Mouse (Mus musculus) kidney, postnatal 0 days (tissue): Measurements from ENCODE around the gene Rps9. TPM values are rescaled to one million over a fixed set of nuclear protein-coding genes. Genes with fewer than 3 reads are reported as not detected.
"Not testable (repeated sequence)": the region's sequence is repeated elsewhere in the genome, so short reads cannot be mapped to it uniquely, and the experiment has no call there.

Source experiments
- ATAC-seq: fragments of 200-750 bp; cut with Nextera tagmentation; replicated peaks from 2 replicates; pipeline ENCODE4 v1.8.0; 2017; ENCODE audit warnings: low read depth, moderate number of reproducible peaks, moderate TSS enrichment, moderate library complexity; ENCODE audit not compliant: low FRiP score
- DNase-seq: peaks from one replicate; pipeline ENCODE4 v3.0.0-alpha.2; 2016; ENCODE audit warnings: low spot score
- H3K27ac ChIP-seq: fragments of 300-500 bp; sonication (generic); 2 replicates; pipeline ENCODE4 v1.5.1; 2014; ENCODE audit warnings: mild to moderate bottlenecking
- H3K27me3 ChIP-seq: fragments of 300-500 bp; sonication (generic); 2 replicates; pipeline ENCODE4 v1.6.1; 2014; ENCODE audit warnings: low read length, mixed read lengths; ENCODE audit not compliant: insufficient read depth
- H3K36me3 ChIP-seq: fragments of 300-500 bp; sonication (generic); 2 replicates; pipeline ENCODE4 v1.6.1; 2014; ENCODE audit warnings: low read length, mixed read lengths; ENCODE audit not compliant: insufficient read depth
- H3K4me1 ChIP-seq: fragments of 300-500 bp; sonication (generic); replicated peaks from 2 replicates; pipeline ENCODE4 v1.6.1; 2014; ENCODE audit warnings: antibody characterized with exemption, low read length, mixed read lengths; ENCODE audit not compliant: insufficient read depth
- H3K4me2 ChIP-seq: fragments of 300-500 bp; sonication (generic); 2 replicates; pipeline ENCODE4 v1.6.1; 2014; ENCODE audit warnings: mild to moderate bottlenecking, low read length, moderate library complexity, mixed read lengths
- H3K4me3 ChIP-seq: fragments of 300-500 bp; sonication (generic); replicated peaks from 2 replicates; pipeline ENCODE4 v1.5.1; 2014; ENCODE audit warnings: low read depth, low read length
- H3K9ac ChIP-seq: fragments of 300-500 bp; sonication (generic); 2 replicates; pipeline ENCODE4 v1.6.1; 2014; ENCODE audit warnings: low read depth, low read length
- H3K9me3 ChIP-seq: fragments of 300-500 bp; sonication (generic); replicated peaks from 2 replicates; pipeline ENCODE4 v1.6.1; 2016; ENCODE audit warnings: low read length, inconsistent platforms, mixed read lengths
- CTCF ChIP-seq: IDR thresholded peaks from 2 replicates; pipeline ENCODE4 v1.5.1; 2016; ENCODE audit warnings: antibody characterized with exemption, low read depth, mild to moderate bottlenecking, moderate library complexity
- WGBS: fragments of 180-500 bp; shearing (Covaris S2); extraction: QIAGEN DNeasy Blood & Tissue Kit; methylation state at CpG from one replicate; pipeline ENCODE4 v1.1.7; 2014; 5-methylcytosine and 5-hydroxymethylcytosine counted together
- polyA plus RNA-seq: library from polyadenylated mRNA; unstranded; fragments of >200 nt; fragmentation: Nextera tagmentation; extraction: Ambion mirVana; gene quantifications from 2 replicates; pipeline ENCODE4 v1.2.1, GENCODE M21; 2015

Rps9 gene
- polyA plus RNA-seq, 1 experiment from 2014 or later: 1,624 TPM

- ATAC-seq (peak; percentile 51), DNase-seq (peak; percentile 98)
- no peaks in the 10 kb centered on the region for H3K9me3 ChIP-seq
- peaks cover 17% of the 10 kb centered on the region for H3K4me1 ChIP-seq
- H3K27ac ChIP-seq: peak overlapping the region; percentile 95
- under 1% methylated on average over 52 of the region's 55 CpGs for WGBS
- no peak for TF ChIP-seq CTCF
- H3K36me3 ChIP-seq: peaks cover 20% of the 10 kb centered on the region
- H3K9ac ChIP-seq: peak overlapping the region; percentile 89
- no peaks in the 10 kb centered on the region for H3K27me3 ChIP-seq
- peak overlapping the region; percentile 94 for H3K4me2 ChIP-seq
- peak overlapping the region; percentile 81 for H3K4me3 ChIP-seq
Observed at GRCm38 (mm10) chr7:3694076-3694948, 9.5 kb upstream of the Rps9 start.

- Histone ChIP-seq H3K4me2 (peak overlapping the region; percentile 94), H3K4me3 (peak overlapping the region; percentile 81), H3K27ac (peak overlapping the region; percentile 95), H3K36me3 (peaks cover 23% of the 10 kb centered on the region), H3K4me1 (peaks cover 17% of the 10 kb centered on the region), H3K9ac (peak overlapping the region; percentile 89)
- 2% methylated on average over 9 of the region's 9 CpGs for WGBS
- not testable (repeated sequence) for H3K27me3 ChIP-seq, DNase-seq, H3K9me3 ChIP-seq, ATAC-seq
Observed at GRCm38 (mm10) chr7:3694949-3695305, 8.9 kb upstream of the Rps9 start.

GRCm38 (mm10) chr7:3698471-3698870 lies 5.3 kb upstream of the Rps9 start:
- H3K27me3 ChIP-seq: no peaks in the 10 kb centered on the region
- H3K9ac ChIP-seq: no peak overlapping the region
- H3K4me1 ChIP-seq: peaks cover 8% of the 10 kb centered on the region; the same call in 1 of the 2 replicates
- no peak for DNase-seq
- peaks cover 30% of the 10 kb centered on the region for H3K36me3 ChIP-seq
- 93% methylated on average over 6 of the region's 6 CpGs for WGBS
- no peak overlapping the region for H3K4me3 ChIP-seq
- ATAC-seq: no peak
- no peak for TF ChIP-seq CTCF
- no peak overlapping the region for H3K4me2 ChIP-seq
- H3K9me3 ChIP-seq: no peaks in the 10 kb centered on the region
- no peak overlapping the region for H3K27ac ChIP-seq

GRCm38 (mm10) chr7:3703148-3703878 lies 480 bp upstream of the Rps9 start:
- Histone ChIP-seq H3K9me3 (no peaks in the 10 kb centered on the region), H3K4me1 (peaks cover 11% of the 10 kb centered on the region; the same call in 1 of the 2 replicates), H3K4me2 (peak overlapping the region; percentile 56), H3K27ac (peak overlapping the region; percentile 94), H3K36me3 (peaks cover 34% of the 10 kb centered on the region), H3K4me3 (peak overlapping the region; percentile 68), H3K27me3 (no peaks in the 10 kb centered on the region), H3K9ac (peak overlapping the region; percentile 53; the same call in 1 of the 2 replicates)
- peak; percentile 23 for ATAC-seq
- DNase-seq: no peak
- WGBS: 24% methylated on average over 6 of the region's 6 CpGs
- no peak for TF ChIP-seq CTCF

GRCm38 (mm10) chr7:3704475-3704874 lies 682 bp downstream of the Rps9 start:
- H3K36me3 ChIP-seq: peaks cover 23% of the 10 kb centered on the region

GRCm38 (mm10) chr7:3705461-3705860 lies 1.7 kb downstream of the Rps9 start:
- Histone ChIP-seq H3K4me1 (peaks cover 11% of the 10 kb centered on the region; the same call in 1 of the 2 replicates), H3K9ac (peak overlapping the region; percentile 76), H3K4me3 (peak overlapping the region; percentile 68), H3K4me2 (peak overlapping the region; percentile 59), H3K36me3 (peaks cover 18% of the 10 kb centered on the region)
- DNase-seq: peak; percentile 30
- under 1% methylated on average over 6 of the region's 7 CpGs for WGBS
- H3K27ac ChIP-seq, H3K27me3 ChIP-seq, H3K9me3 ChIP-seq, ATAC-seq: not testable (repeated sequence)

More at GRCm38 (mm10) chr7:3704475-3704874, 682 bp downstream of the Rps9 start:
- WGBS: under 1% methylated on average over 20 of the region's 20 CpGs
- Histone ChIP-seq H3K27me3 (no peaks in the 10 kb centered on the region), H3K9ac (peak overlapping the region; percentile 76), H3K9me3 (no peaks in the 10 kb centered on the region), H3K4me1 (peaks cover 11% of the 10 kb centered on the region; the same call in 1 of the 2 replicates), H3K4me3 (peak overlapping the region; percentile 68), H3K27ac (peak overlapping the region; percentile 94), H3K4me2 (peak overlapping the region; percentile 59)
- ATAC-seq (peak; percentile 47), DNase-seq (no peak)
- TF ChIP-seq CTCF: no peak
